Mouse (Mus musculus): ENCODE measurements around the gene Tmod1.

The Tmod1 gene

DNA sequence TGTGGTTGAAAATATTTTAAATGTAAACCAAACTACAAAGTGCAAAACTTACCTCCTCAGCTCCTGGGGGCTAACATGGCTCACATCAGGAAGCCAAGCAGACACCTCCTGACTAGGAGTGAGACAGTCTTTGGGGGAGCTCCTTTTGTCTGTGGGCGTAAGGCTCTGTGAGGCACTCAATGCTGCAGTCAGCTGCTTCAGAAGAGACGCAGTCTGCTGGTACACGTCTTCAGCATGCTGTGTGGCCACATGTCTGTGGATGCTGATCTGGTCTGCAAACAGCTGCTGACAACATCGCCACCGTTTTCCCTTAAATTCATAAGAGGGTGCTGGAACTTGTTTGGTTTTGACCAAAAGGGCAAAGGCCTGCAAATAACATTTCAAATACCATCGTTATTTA is 93.1 kb downstream of the Tmod1 start:
- DNase-seq (ENCODE audit: low spot score), result no peak

DNA sequence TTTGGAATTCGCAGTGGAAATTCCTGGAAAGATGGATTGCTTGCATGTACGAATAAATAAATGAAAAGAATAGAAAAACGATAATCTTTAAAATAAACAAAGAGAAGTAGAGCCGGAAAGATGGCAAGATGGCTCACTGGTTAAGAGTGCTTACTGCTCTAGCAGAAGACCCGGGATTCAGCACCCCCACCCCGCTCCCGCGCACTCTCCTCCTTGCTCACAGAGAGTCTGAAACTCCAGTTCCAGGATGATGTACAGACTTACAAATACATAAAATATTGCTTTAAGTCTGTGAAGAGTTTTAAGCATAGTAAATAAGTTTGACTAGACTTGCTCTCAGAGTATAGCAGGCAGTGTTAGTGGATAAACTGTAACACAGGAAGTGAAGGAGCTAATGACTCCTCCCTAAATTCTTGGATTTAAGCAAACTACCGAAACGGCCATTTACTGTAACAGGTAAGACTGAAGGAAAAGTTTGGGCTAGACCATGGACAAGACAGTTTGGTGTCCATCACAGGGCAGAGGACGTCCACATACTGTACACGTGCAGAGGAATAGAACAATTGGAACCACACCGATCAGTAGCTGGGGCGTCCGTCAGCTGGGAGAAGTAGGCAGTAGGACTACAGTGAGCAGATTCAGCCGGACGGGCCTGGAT is 99.0 kb downstream of the Tmod1 start:
- DNase-seq (ENCODE audit: low spot score), result no peak

DNA sequence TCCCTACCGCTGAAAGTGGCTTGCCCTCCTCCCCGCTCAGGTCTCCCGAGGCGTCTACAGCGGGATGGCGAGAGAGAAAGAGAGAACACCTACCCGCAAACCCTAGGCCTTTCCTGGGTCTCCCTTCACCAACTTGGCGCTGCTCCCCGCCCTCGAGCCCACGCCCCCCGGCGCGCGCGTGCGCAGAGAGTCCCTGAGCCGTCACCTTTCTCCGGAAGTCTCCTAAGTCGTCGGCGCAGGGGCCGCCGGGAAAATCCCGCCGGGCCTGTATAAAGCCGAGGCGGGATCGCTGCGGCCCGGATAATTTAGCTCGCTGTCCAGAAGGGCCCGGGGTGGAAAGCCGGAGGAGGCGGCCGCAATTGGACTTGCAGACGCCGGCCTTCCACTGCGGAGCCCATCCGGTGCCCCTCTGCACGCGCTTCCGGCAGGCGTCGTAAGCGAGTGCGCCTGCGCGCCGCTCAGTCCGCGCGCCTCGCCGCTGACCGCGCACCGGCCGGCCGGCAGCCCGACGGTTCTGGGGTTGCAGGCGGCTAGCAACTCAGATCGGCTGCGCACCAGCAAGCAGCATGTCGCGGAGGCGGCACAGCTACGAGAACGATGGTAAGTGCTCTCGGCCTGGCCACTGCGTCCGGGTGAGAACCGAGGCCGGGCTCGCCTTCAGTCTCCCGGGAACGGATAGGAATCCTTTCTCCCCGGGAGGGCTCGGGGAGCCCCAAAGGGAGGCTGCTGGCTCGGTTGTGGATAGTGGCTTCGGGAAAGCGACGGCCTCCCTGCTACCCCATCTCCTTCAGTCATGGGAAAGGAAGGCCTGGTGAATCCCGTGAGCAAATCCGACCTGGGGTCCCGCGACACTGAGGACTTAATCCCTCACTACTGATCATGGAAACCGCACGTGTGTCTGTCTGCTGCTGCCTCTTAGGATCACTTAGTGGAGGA is 99.8 kb downstream of the Tmod1 start, which contains the start of the genes Ncbp1 and Tstd2:
Gene Ncbp1, plus strand, starts transcription at position 327 of the 936 bp plus-strand sequence.
Gene Tstd2, minus strand, starts transcription at position 408 of the 936 bp plus-strand sequence.
- peak; percentile 96 for DNase-seq (ENCODE audit: low spot score)

DNA sequence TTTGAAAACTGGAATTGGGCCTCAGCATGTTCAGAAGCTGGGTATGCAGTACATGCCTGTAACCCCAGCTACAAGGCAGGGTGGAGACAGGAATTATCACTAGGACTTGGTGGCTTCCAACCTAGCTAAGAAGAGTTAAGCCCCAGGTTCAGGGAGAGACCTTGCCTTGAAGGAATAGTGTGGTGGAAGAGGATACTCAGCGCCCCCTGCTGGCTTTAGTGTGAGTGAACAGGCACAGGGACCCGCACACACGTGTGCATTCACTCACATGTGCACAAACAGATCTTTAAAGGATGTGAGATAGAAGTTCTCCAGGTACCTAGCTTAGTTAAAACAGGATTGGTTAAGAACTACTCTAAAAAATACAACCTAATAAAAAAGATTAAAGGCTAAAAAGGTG is 105.6 kb downstream of the Tmod1 start:
- peak; percentile 11 for DNase-seq (ENCODE audit: low spot score)

DNA sequence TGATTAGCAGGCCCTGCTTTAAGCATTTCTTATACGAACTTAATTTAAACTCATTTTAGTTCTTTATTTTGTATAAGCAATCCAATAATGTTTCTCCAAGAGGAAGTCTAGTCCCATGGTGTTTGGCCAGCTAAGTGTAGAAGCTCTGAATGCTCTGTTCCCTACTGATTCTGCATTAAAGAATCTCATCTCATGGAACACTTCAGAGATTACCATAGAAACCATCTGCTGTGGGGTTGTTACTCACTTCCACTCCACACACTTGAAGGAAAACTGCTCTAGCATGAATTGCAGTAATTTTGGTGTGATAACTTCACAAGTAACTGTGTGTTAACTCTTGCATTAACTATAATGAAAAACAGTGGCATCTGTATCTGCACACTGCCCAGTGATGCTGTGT is 108.1 kb downstream of the Tmod1 start:
- DNase-seq (ENCODE audit: low spot score), result no peak

DNA sequence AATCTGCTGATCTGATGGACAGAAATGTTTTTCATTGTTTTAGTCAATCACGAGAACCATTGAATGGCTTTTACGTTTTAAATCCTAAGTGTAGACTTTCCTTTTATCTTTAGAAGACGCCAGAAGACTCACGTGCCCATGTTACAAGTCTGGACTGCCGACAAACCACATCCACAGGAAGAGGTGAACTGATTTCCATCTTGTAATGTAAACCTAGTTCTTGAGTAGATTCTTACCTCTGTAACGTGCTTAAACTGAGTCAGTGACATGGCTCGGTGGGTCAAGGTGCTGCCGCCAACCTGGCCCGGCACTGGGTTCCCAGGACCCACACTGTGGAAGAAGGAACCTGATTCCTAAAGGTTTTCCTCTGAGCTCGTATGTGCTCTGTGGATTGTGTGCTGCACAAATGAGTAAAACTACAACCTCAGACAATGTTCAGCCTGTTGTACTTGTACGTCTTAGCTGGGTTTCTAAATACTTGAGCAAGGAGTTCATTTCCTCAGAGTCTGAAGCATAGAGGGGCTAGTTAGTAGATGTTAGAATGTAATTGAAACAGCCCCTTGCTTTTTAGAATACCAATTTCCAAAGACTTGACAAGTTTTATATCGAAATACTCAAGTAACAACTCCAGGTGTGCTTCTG is 113.3 kb downstream of the Tmod1 start:
- no peak for DNase-seq (ENCODE audit: low spot score)

DNA sequence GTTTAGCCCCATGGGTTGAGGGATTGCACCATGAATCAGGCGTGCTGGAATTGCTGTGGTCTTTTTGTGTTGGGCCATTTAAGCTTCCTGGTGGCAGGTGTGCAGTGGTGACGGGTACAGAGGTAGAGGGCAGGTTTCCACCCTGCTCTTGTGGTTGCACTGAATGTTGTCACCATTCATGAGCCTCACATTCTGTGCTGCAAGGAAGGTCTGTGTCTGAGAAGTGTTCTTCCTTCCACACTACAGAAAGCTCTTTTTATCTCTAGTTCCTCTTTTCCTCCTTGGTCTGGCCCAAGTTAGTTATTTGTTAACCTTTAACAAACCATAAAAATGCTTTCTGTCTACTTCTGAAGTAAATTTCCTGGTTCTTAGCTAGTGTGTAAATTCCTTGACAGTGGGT is 125.3 kb downstream of the Tmod1 start:
- DNase-seq (ENCODE audit: low spot score), result no peak

Measured in adipocyte (in vitro differentiated cells).